Mouse (Mus musculus) heart, embryonic 16.5 days (tissue): Measurements from ENCODE around the gene Wfdc18. TPM values are rescaled to one million over a fixed set of nuclear protein-coding genes. Genes with fewer than 3 reads are reported as not detected.

Experiments
- ATAC-seq: fragments of 200-750 bp; cut with Nextera tagmentation; replicated peaks from 2 replicates; pipeline ENCODE4 v1.8.0; 2017; ENCODE audit warnings: moderate number of reproducible peaks; ENCODE audit not compliant: insufficient read depth, low FRiP score; ENCODE audit errors: extremely low read depth
- H3K27ac ChIP-seq: fragments of 300-500 bp; sonication (generic); 2 replicates; pipeline ENCODE4 v1.5.1; 2014; ENCODE audit warnings: mild to moderate bottlenecking, low read length, control low read depth, moderate library complexity
- H3K27me3 ChIP-seq: fragments of 300-500 bp; sonication (generic); 2 replicates; pipeline ENCODE4 v1.6.1; 2014; ENCODE audit warnings: low read length, mixed read lengths; ENCODE audit not compliant: control insufficient read depth, insufficient read depth
- H3K36me3 ChIP-seq: fragments of 300-500 bp; sonication (generic); 2 replicates; pipeline ENCODE4 v1.6.1; 2014; ENCODE audit not compliant: control insufficient read depth, insufficient read depth
- H3K4me1 ChIP-seq: fragments of 300-500 bp; sonication (generic); 2 replicates; pipeline ENCODE4 v1.6.1; 2014; ENCODE audit warnings: low read length, mixed read lengths; ENCODE audit not compliant: control insufficient read depth, insufficient read depth
- H3K4me2 ChIP-seq: fragments of 300-500 bp; sonication (generic); 2 replicates; pipeline ENCODE4 v1.6.1; 2014; ENCODE audit warnings: low read depth, mild to moderate bottlenecking, control low read depth, low read length
- H3K4me3 ChIP-seq: fragments of 300-500 bp; sonication (generic); 2 replicates; pipeline ENCODE4 v1.5.1; 2014; ENCODE audit warnings: mild to moderate bottlenecking, control low read depth, low read length
- H3K9ac ChIP-seq: fragments of 300-500 bp; sonication (generic); 2 replicates; pipeline ENCODE4 v1.6.1; 2014; ENCODE audit warnings: low read length, control low read depth
- H3K9me3 ChIP-seq: fragments of 300-500 bp; sonication (generic); replicated peaks from 2 replicates; pipeline ENCODE4 v1.6.1; 2016; ENCODE audit warnings: low read length; ENCODE audit not compliant: control insufficient read depth
- WGBS: fragments of 180-500 bp; shearing (Covaris S2); extraction: QIAGEN DNeasy Blood & Tissue Kit; methylation state at CpG from one replicate; pipeline ENCODE4 v1.1.7; 2014; 5-methylcytosine and 5-hydroxymethylcytosine counted together
- polyA plus RNA-seq: library from polyadenylated mRNA; unstranded; fragments of >200 nt; fragmentation: Nextera tagmentation; extraction: Ambion mirVana; gene quantifications from 2 replicates; pipeline ENCODE4 v1.2.1, GENCODE M21; 2015

The Wfdc18 gene
- polyA plus RNA-seq: 6.0 and 7.0 TPM in 2 replicates

DNA sequence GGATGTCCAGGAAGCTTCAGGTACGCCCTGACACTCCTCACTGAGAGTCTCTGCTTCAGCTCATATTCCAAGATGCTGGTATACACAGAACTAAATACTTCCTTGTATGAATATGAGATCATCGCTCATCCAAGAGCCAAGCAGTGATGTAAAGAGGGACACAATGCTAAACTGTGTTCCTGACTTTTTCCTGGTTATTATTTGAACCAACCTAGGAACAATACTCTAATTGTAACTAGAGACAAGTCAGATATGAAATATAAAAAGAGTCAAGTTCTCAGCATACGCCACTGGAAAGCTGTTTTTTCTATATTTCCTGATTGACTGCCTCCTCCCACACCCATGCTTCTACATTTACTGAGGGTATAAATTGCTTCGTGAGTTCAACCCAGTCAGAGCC is at the start of gene Wfdc18:
Wfdc18 (plus strand) TSS at position 301 of the 400 bp plus-strand sequence.
- H3K4me2 ChIP-seq: no peak within 1 kb of the TSS
- H3K9me3 ChIP-seq: no peaks in the 10 kb centered on the region
- no peaks in the 10 kb centered on the region for H3K36me3 ChIP-seq
- H3K4me3 ChIP-seq: no peak within 1 kb of the TSS
- H3K9ac ChIP-seq: no peak within 1 kb of the TSS
- 59% methylated on average over 4 of the region's 4 CpGs for WGBS
- no peaks in the 10 kb centered on the region for H3K4me1 ChIP-seq
- no peaks in the 10 kb centered on the region; the same call in 1 of the 2 replicates for H3K27me3 ChIP-seq
- no peak within 1 kb of the TSS for H3K27ac ChIP-seq
- no peak for ATAC-seq

DNA sequence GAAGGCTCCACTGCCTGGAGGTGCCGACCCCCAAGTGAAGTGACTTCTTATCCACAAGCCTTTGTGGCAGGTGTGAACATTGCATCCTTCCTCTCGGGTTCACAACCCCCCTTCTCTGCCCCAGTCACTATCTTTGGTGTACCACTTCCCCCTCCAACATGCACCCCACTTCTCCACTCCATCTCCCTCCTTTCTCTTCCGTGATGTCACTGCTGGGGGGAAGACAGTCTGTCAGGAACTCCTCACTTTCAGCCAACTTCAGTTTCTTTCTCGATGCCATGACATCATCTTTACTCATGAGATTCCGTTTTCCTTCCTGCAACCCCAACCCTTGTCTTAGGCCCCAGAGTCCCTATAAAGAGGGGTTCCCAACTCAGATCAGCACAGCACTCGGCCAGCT is 46.6 kb upstream of the Wfdc18 start, which contains the start of gene Ccl4:
Ccl4 (plus strand) TSS at position 381 of the 400 bp plus-strand sequence.
- Histone ChIP-seq H3K27me3 (no peaks in the 10 kb centered on the region), H3K9ac (no peak within 1 kb of the TSS), H3K4me1 (no peaks in the 10 kb centered on the region), H3K36me3 (no peaks in the 10 kb centered on the region), H3K4me3 (no peak within 1 kb of the TSS), H3K27ac (no peak within 1 kb of the TSS), H3K4me2 (no peak within 1 kb of the TSS), H3K9me3 (no peaks in the 10 kb centered on the region)
- ATAC-seq: no peak
- 55% methylated on average over 6 of the region's 6 CpGs for WGBS

DNA sequence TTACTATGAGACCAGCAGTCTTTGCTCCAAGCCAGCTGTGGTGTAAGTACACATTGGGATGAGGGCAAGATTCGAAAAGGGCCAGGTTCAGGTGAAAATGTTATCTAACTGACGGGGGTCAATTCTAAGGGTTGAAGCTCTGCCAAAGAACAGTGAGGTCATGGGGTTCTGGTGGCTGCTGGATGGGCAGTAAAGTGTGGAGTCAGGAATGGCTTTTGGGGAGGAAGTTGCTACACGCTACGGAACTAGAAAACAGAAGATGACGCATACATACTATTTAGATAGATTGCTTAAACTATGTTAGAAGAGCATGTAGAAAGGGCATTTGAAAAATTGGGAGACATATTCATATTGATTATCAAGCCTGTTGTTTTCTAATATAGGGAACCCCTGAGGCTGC is 45.3 kb upstream of the Wfdc18 start:
- Histone ChIP-seq H3K27me3 (0 out of 2 replicates have a peak, but pooled peaks cover 2% of the 10 kb centered on the region), H3K4me2 (no peak overlapping the region), H3K9ac (no peak overlapping the region), H3K36me3 (no peaks in the 10 kb centered on the region), H3K4me1 (no peaks in the 10 kb centered on the region), H3K9me3 (no peaks in the 10 kb centered on the region), H3K4me3 (no peak overlapping the region), H3K27ac (no peak overlapping the region)
- 68% methylated on average over 5 of the region's 5 CpGs for WGBS
- no peak for ATAC-seq

DNA sequence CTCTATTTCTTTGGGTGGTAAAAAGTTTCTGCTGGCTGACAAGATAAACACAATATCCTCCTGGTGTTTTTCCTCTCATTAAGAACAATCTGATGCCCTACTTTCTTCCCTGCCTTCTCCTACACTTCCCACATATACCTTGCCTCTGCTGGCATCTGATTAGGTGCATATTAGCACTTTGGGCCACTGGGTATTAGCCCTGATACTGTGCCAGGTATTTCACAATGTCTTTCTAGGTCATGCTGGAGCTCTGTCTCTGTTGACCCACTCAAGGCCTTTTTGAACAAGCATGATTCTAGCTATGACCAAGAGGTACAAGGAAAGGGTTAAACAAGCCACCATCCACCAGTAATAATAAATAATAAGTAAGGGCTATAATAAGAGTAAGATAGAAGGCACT is 37.1 kb upstream of the Wfdc18 start:
- Histone ChIP-seq H3K4me3 (no peak overlapping the region), H3K36me3 (no peaks in the 10 kb centered on the region)
- ATAC-seq: no peak

DNA sequence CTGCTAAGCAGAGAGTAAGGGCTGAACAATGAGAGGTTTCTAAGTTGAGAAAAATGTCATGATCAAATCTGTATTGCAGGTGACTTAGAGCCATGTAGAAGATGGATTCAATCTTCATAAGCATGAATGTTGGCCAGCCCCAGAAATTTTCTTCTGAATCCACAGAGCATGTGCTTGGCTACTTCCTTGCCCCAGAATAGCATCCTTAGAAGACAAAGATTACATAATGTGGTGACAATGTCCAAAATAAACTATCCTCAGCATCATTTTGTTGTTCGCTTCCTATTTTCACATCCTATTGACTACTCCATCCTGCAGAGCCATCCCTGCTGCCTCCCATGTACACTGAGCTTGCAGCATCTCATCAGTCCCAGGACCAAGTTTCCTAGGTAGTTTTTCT is 33.1 kb upstream of the Wfdc18 start:
- 76% methylated on average over 1 of the region's 1 CpGs for WGBS
- no peaks in the 10 kb centered on the region for H3K9me3 ChIP-seq
- H3K36me3 ChIP-seq: no peaks in the 10 kb centered on the region
- H3K4me3 ChIP-seq: no peak overlapping the region
- no peak overlapping the region for H3K4me2 ChIP-seq
- H3K27me3 ChIP-seq: 0 out of 2 replicates have a peak, but pooled peaks cover 2% of the 10 kb centered on the region
- H3K27ac ChIP-seq: no peak overlapping the region
- H3K9ac ChIP-seq: no peak overlapping the region
- no peaks in the 10 kb centered on the region for H3K4me1 ChIP-seq
- no peak for ATAC-seq

More for the DNA sequence above, 37.1 kb upstream of the Wfdc18 start:
- H3K9ac ChIP-seq: no peak overlapping the region
- no peaks in the 10 kb centered on the region for H3K9me3 ChIP-seq
- no peak overlapping the region for H3K4me2 ChIP-seq
- no peaks in the 10 kb centered on the region for H3K4me1 ChIP-seq
- no peak overlapping the region for H3K27ac ChIP-seq
- 0 out of 2 replicates have a peak, but pooled peaks cover 2% of the 10 kb centered on the region for H3K27me3 ChIP-seq

DNA sequence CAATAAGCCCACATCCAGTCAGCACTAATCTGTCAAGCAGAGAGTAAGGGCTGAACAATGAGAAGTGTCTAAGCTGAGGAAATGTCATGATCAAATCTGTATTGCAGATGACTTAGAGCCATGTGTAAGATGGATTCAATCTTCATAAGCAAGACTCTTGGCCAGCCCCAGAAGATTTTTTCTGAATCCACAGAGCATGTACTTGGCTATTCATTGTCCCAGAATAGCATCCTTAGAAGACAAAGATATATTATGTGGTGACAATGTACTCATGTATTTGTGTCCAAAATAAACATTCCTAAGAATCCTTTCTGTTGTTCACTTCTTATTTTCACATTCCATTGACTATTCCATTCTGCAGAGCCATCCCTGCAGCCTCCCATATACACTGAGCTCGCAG is 18.9 kb upstream of the Wfdc18 start:
- Histone ChIP-seq H3K9ac (no peak overlapping the region), H3K27ac (no peak overlapping the region), H3K27me3 (no peaks in the 10 kb centered on the region), H3K4me2 (no peak overlapping the region), H3K9me3 (no peaks in the 10 kb centered on the region), H3K4me1 (no peaks in the 10 kb centered on the region), H3K4me3 (no peak overlapping the region), H3K36me3 (no peaks in the 10 kb centered on the region)
- ATAC-seq: no peak
- WGBS: 76% methylated on average over 1 of the region's 1 CpGs

DNA sequence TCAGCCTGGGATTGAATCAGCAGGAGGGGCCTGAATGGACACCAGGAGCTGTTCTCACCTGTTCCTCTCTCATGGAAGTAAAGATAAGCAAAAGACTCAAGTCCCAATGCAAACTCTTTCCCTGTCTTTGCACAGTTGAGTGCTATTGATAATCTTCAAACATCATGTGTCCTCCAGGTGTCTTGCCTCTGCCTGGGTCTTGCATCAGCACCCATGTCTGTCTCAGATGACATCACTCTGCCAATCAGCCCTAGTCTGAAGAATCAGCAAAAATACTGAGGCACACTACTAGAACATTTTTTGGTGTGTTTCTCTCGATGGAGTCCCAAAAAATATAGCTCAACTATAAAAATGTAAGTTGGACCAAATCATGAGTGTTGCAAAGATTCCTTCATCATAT is 16.8 kb upstream of the Wfdc18 start:
- H3K36me3 ChIP-seq: no peaks in the 10 kb centered on the region
- H3K4me3 ChIP-seq: no peak overlapping the region
- no peak overlapping the region for H3K4me2 ChIP-seq
- no peak overlapping the region for H3K27ac ChIP-seq
- H3K9ac ChIP-seq: no peak overlapping the region
- no peaks in the 10 kb centered on the region for H3K27me3 ChIP-seq
- no peak for ATAC-seq
- no peaks in the 10 kb centered on the region for H3K4me1 ChIP-seq
- H3K9me3 ChIP-seq: no peaks in the 10 kb centered on the region
- 33% methylated on average over 1 of the region's 1 CpGs for WGBS

DNA sequence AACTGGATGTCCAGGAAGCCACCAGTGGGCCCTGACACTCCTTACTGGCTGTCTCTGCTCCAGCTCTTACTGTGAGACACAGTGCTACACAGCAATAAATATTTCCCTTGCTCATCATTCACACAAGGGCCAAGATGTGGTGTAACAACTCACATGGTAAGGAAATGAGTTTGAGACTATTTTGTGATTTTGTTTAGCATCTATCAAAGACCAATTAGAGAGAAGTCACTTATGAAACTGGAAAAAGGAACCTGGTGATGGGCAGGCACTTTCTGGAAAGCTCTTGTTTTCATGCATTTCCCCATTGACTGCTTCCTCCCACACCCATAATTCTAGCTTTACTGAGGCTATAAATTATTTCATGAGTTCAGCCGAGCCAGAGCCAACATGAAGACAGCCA is 5.1 kb upstream of the Wfdc18 start, which contains the start of gene Wfdc17:
Wfdc17 (plus strand) TSS at position 287 of the 400 bp plus-strand sequence.
- no peak within 1 kb of the TSS for H3K4me2 ChIP-seq
- H3K9ac ChIP-seq: no peak within 1 kb of the TSS
- H3K36me3 ChIP-seq: no peaks in the 10 kb centered on the region
- ATAC-seq: no peak
- WGBS: 33% methylated on average over 1 of the region's 1 CpGs
- no peaks in the 10 kb centered on the region for H3K9me3 ChIP-seq
- H3K27ac ChIP-seq: no peak within 1 kb of the TSS
- H3K4me1 ChIP-seq: no peaks in the 10 kb centered on the region
- peaks cover 2% of the 10 kb centered on the region for H3K27me3 ChIP-seq
- no peak within 1 kb of the TSS for H3K4me3 ChIP-seq

DNA sequence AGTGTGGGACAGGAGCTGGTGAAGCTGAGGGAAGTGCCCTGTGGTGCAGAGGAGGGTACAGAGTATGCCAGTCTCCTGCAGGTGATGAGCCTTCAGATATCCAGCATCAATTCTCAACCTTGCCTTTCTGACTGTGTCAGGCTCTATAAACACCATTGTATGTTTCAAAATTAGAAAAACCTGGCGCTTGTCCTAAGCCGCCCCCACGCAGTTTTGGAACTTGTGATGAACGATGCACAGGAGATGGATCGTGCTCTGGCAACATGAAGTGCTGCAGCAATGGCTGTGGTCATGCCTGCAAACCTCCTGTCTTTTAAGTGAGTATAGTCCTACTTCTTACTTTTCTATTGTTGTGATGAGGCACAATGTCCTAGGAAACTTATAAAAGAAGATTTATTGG is 868 bp downstream of the Wfdc18 start:
- no peak overlapping the region for H3K4me3 ChIP-seq
- H3K4me1 ChIP-seq: no peaks in the 10 kb centered on the region
- no peak for ATAC-seq
- H3K9me3 ChIP-seq: no peaks in the 10 kb centered on the region
- no peaks in the 10 kb centered on the region for H3K27me3 ChIP-seq
- H3K9ac ChIP-seq: no peak overlapping the region
- no peak overlapping the region for H3K27ac ChIP-seq
- no peaks in the 10 kb centered on the region for H3K36me3 ChIP-seq
- 81% methylated on average over 5 of the region's 5 CpGs for WGBS
- no peak overlapping the region for H3K4me2 ChIP-seq
